Mouse (Mus musculus) hindbrain, embryonic 15.5 days (tissue): ENCODE results near the gene Adgre4. TPM values are rescaled to one million over a fixed set of nuclear protein-coding genes. Genes with fewer than 3 reads are reported as not detected.
"Not testable (repeated sequence)": the region's sequence is repeated elsewhere in the genome, so short reads cannot be mapped to it uniquely, and the experiment has no call there.

Experiments
- ATAC-seq: fragments of 200-750 bp; cut with Nextera tagmentation; 2 replicates; pipeline ENCODE4 v1.8.0; 2017; ENCODE audit warnings: low read depth, moderate number of reproducible peaks, moderate TSS enrichment; ENCODE audit not compliant: low FRiP score
- H3K27ac ChIP-seq: fragments of 300-500 bp; sonication (generic); replicated peaks from 2 replicates; pipeline ENCODE4 v1.5.1; 2015; ENCODE audit warnings: mild to moderate bottlenecking, inconsistent platforms
- H3K27me3 ChIP-seq: fragments of 300-500 bp; sonication (generic); 2 replicates; pipeline ENCODE4 v1.6.1; 2015; ENCODE audit warnings: control low read depth, inconsistent platforms
- H3K36me3 ChIP-seq: fragments of 300-500 bp; sonication (generic); 2 replicates; pipeline ENCODE4 v1.6.1; 2015; ENCODE audit warnings: control low read depth, inconsistent platforms
- H3K4me1 ChIP-seq: fragments of 300-500 bp; sonication (generic); replicated peaks from 2 replicates; pipeline ENCODE4 v1.6.1; 2015; ENCODE audit warnings: control low read depth, inconsistent platforms
- H3K4me2 ChIP-seq: fragments of 300-500 bp; sonication (generic); 2 replicates; pipeline ENCODE4 v1.6.1; 2015; ENCODE audit warnings: moderate library complexity, mild to moderate bottlenecking, inconsistent platforms
- H3K4me3 ChIP-seq: fragments of 300-500 bp; sonication (generic); 2 replicates; pipeline ENCODE4 v1.5.1; 2015; ENCODE audit warnings: mild to moderate bottlenecking, inconsistent platforms
- H3K9ac ChIP-seq: fragments of 300-500 bp; sonication (generic); 2 replicates; pipeline ENCODE4 v1.6.1; 2015; ENCODE audit warnings: inconsistent platforms
- H3K9me3 ChIP-seq: fragments of 300-500 bp; sonication (generic); 2 replicates; pipeline ENCODE4 v1.6.1; 2016; ENCODE audit warnings: control low read depth, inconsistent platforms
- whole genome bisulfite sequencing: fragments of 180-500 bp; shearing (Covaris S2); methylation state at CpG from one replicate; pipeline ENCODE4 v1.1.7; 2015; 5-methylcytosine and 5-hydroxymethylcytosine counted together
- polyA plus RNA-seq: library from polyadenylated mRNA; unstranded; fragments of >200 nt; fragmentation: Nextera tagmentation; extraction: Ambion mirVana; gene quantifications from 2 replicates; pipeline ENCODE4 v1.2.1, GENCODE M21; 2015

The Adgre4 gene
- polyA plus RNA-seq, 1 experiment from 2014 or later: 0.18 TPM

GRCm38 (mm10) chr17:55843067-55843466 lies 93.3 kb downstream of the Adgre4 start:
- Histone ChIP-seq H3K4me1 (no peaks in the 10 kb centered on the region), H3K4me3 (no peak overlapping the region), H3K9ac (no peak overlapping the region), H3K36me3 (no peaks in the 10 kb centered on the region), H3K4me2 (no peak overlapping the region), H3K27me3 (no peaks in the 10 kb centered on the region), H3K9me3 (no peaks in the 10 kb centered on the region), H3K27ac (no peak overlapping the region)
- WGBS: 94% methylated on average over 4 of the region's 4 CpGs
- no peak for ATAC-seq

GRCm38 (mm10) chr17:55877184-55877583 lies 127.4 kb downstream of the Adgre4 start:
- Histone ChIP-seq H3K4me1 (peaks cover 20% of the 10 kb centered on the region), H3K36me3 (no peaks in the 10 kb centered on the region), H3K27ac (no peak overlapping the region), H3K4me3 (no peak overlapping the region), H3K9ac (no peak overlapping the region), H3K4me2 (0 out of 2 replicates have a peak overlapping the region, but pooled peaks have one; percentile 68), H3K27me3 (no peaks in the 10 kb centered on the region), H3K9me3 (no peaks in the 10 kb centered on the region)
- ATAC-seq: no peak
- WGBS: 96% methylated on average over 4 of the region's 4 CpGs

GRCm38 (mm10) chr17:55878282-55878635 lies 128.5 kb downstream of the Adgre4 start:
- Histone ChIP-seq H3K4me3 (peak overlapping the region; percentile 51), H3K9ac (peak overlapping the region; percentile 57), H3K4me1 (peaks cover 20% of the 10 kb centered on the region), H3K27ac (peak overlapping the region; percentile 91), H3K4me2 (peak overlapping the region; percentile 68)
- ATAC-seq, H3K9me3 ChIP-seq, H3K36me3 ChIP-seq, H3K27me3 ChIP-seq: not testable (repeated sequence)
- WGBS: 0% methylated on average over 7 of the region's 8 CpGs

GRCm38 (mm10) chr17:55878636-55879369 lies 129.0 kb downstream of the Adgre4 start, which contains the start of gene Zfp119a:
Gene Zfp119a, minus strand, starts transcription at chr17:55878930.
- peak within 1 kb of the TSS; percentile 68 for H3K4me2 ChIP-seq
- not testable (repeated sequence) for H3K27me3 ChIP-seq, H3K9me3 ChIP-seq, H3K36me3 ChIP-seq
- peak within 1 kb of the TSS; percentile 91 for H3K27ac ChIP-seq
- peaks cover 20% of the 10 kb centered on the region for H3K4me1 ChIP-seq
- under 1% methylated on average over 38 of the region's 53 CpGs for WGBS
- peak within 1 kb of the TSS; percentile 51 for H3K4me3 ChIP-seq
- peak; percentile 100 for ATAC-seq
- H3K9ac ChIP-seq: peak within 1 kb of the TSS; percentile 62

GRCm38 (mm10) chr17:55883631-55884030 lies 133.8 kb downstream of the Adgre4 start:
- no peak overlapping the region for H3K9ac ChIP-seq
- no peak overlapping the region for H3K27ac ChIP-seq
- H3K9me3 ChIP-seq: no peaks in the 10 kb centered on the region
- H3K36me3 ChIP-seq: no peaks in the 10 kb centered on the region
- no peak overlapping the region for H3K4me3 ChIP-seq
- H3K4me1 ChIP-seq: peaks cover 5% of the 10 kb centered on the region
- WGBS: 35% methylated on average over 2 of the region's 2 CpGs
- ATAC-seq: no peak
- no peak overlapping the region for H3K4me2 ChIP-seq
- peaks cover 11% of the 10 kb centered on the region for H3K27me3 ChIP-seq

- WGBS: 61% methylated on average over 2 of the region's 2 CpGs
Measured at GRCm38 (mm10) chr17:55884912-55885311, 135.1 kb downstream of the Adgre4 start.

GRCm38 (mm10) chr17:55892406-55892955 lies 142.7 kb downstream of the Adgre4 start:
- Histone ChIP-seq H3K4me1 (peaks cover 10% of the 10 kb centered on the region), H3K4me2 (peak overlapping the region; percentile 63), H3K9ac (peak overlapping the region; percentile 41), H3K4me3 (peak overlapping the region; percentile 51), H3K27ac (peak overlapping the region; percentile 76)
- not testable (repeated sequence) for ATAC-seq, H3K9me3 ChIP-seq, H3K36me3 ChIP-seq, H3K27me3 ChIP-seq
- 11% methylated on average over 6 of the region's 8 CpGs for WGBS

More at GRCm38 (mm10) chr17:55884912-55885311, 135.1 kb downstream of the Adgre4 start:
- H3K36me3 ChIP-seq: no peaks in the 10 kb centered on the region
- H3K9ac ChIP-seq: no peak overlapping the region
- H3K4me3 ChIP-seq: no peak overlapping the region
- H3K27me3 ChIP-seq: peaks cover 14% of the 10 kb centered on the region
- no peak overlapping the region for H3K4me2 ChIP-seq
- no peak overlapping the region for H3K27ac ChIP-seq
- H3K9me3 ChIP-seq: no peaks in the 10 kb centered on the region
- no peaks in the 10 kb centered on the region; the same call in 1 of the 2 replicates for H3K4me1 ChIP-seq
- ATAC-seq: no peak

GRCm38 (mm10) chr17:55903087-55903486 lies 153.3 kb downstream of the Adgre4 start:
- Histone ChIP-seq H3K4me1 (no peaks in the 10 kb centered on the region), H3K27me3 (no peaks in the 10 kb centered on the region), H3K36me3 (peaks cover 9% of the 10 kb centered on the region), H3K4me3 (no peak overlapping the region), H3K9ac (no peak overlapping the region), H3K27ac (no peak overlapping the region), H3K9me3 (peaks cover 5% of the 10 kb centered on the region), H3K4me2 (no peak overlapping the region)
- ATAC-seq: no peak
- WGBS: 43% methylated on average over 2 of the region's 2 CpGs

Other genes starting within 250 kb of the Adgre4 start
- gene Vmn2r118, start 124.8 kb upstream of the Adgre4 start, polyA plus RNA-seq: 0.03 TPM in 1 of 2 replicates, not detected in the other
- 6.4 and 8.5 TPM in 2 replicates for gene Pot1b, start 37.4 kb upstream of the Adgre4 start, polyA plus RNA-seq
- gene Zfp119a, start 128.9 kb downstream of the Adgre4 start, polyA plus RNA-seq: 11.2 and 11.7 TPM in 2 replicates
- gene Zfp959, start 142.1 kb downstream of the Adgre4 start, polyA plus RNA-seq: 14.4 and 15.4 TPM in 2 replicates
- gene Zfp119b, start 199.5 kb downstream of the Adgre4 start, polyA plus RNA-seq: 7.5 and 8.3 TPM in 2 replicates
- 5.9 and 6.4 TPM in 2 replicates for gene Ebi3, start 202.7 kb downstream of the Adgre4 start, polyA plus RNA-seq
- 22.7 and 22.9 TPM in 2 replicates for gene Yju2, start 209.1 kb downstream of the Adgre4 start, polyA plus RNA-seq
- 174 and 179 TPM in 2 replicates for gene Shd, start 220.5 kb downstream of the Adgre4 start, polyA plus RNA-seq
- 193 and 215 TPM in 2 replicates for gene Fsd1, start 236.5 kb downstream of the Adgre4 start, polyA plus RNA-seq